ENCODE assay signal across 8 mouse cellular contexts in genomic region chr2:116065057-116065456, GRCm38 (mm10). TPM values are rescaled to one million over a fixed set of nuclear protein-coding genes. Genes with fewer than 3 reads are reported as not detected.
DNase-seq lines count a peak whose midpoint lies in the region; ATAC-seq and TF ChIP-seq lines count a peak whose summit lies in the region.

No protein-coding gene starts in this region.

- no peak for TF ChIP-seq CTCF in lung, adult 2 months (IDR thresholded peaks at IDR 0.05; ENCODE audit: insufficient read depth, low read length)

- peak overlapping the region; percentile 94 for H3K4me3 ChIP-seq in lung, adult 2 months (replicated peaks; ENCODE audit: extremely low read depth, low read depth, low read length)
- peak overlapping the region; percentile 71 for H3K4me3 ChIP-seq in embryonic facial prominence, embryonic 14.5 days (ENCODE audit: low read depth, low read length)
- H3K4me3 ChIP-seq in intestine, embryonic 14.5 days (ENCODE audit: low read depth, low read length) = peak overlapping the region; percentile 78
- H3K4me3 ChIP-seq in midbrain, embryonic 10.5 days = peak overlapping the region; percentile 83

- peaks cover 2% of the 10 kb centered on the region for H3K4me1 ChIP-seq in lung, adult 2 months (ENCODE audit: control insufficient read depth, insufficient read depth, low read length)
- H3K4me1 ChIP-seq in embryonic facial prominence, embryonic 14.5 days (ENCODE audit: control insufficient read depth, insufficient read depth, low read length) = 0 out of 2 replicates have a peak, but pooled peaks cover 14% of the 10 kb centered on the region
- H3K4me1 ChIP-seq in intestine, embryonic 14.5 days (replicated peaks; ENCODE audit: control insufficient read depth, insufficient read depth, low read length) = no peaks in the 10 kb centered on the region
- peaks cover 68% of the 10 kb centered on the region for H3K4me1 ChIP-seq in midbrain, embryonic 10.5 days

- ATAC-seq in embryonic facial prominence, embryonic 14.5 days (ENCODE audit: low read depth) = no peak
- no peak for ATAC-seq in intestine, embryonic 14.5 days (replicated peaks; ENCODE audit: low FRiP score, low TSS enrichment, low read depth)
- ATAC-seq in frontal cortex, adult (ENCODE audit: low TSS enrichment) = no peak

- WGBS in lung, adult 2 months = 2% methylated on average over 10 of the region's 10 CpGs
- WGBS in embryonic facial prominence, embryonic 14.5 days = under 1% methylated on average over 10 of the region's 10 CpGs
- under 1% methylated on average over 10 of the region's 10 CpGs for WGBS in intestine, embryonic 14.5 days
- WGBS in midbrain, embryonic 10.5 days = under 1% methylated on average over 10 of the region's 10 CpGs

- H3K9ac ChIP-seq in embryonic facial prominence, embryonic 14.5 days (ENCODE audit: low read depth, low read length) = peak overlapping the region; percentile 95
- H3K9ac ChIP-seq in intestine, embryonic 14.5 days (ENCODE audit: low read length) = peak overlapping the region; percentile 99

- H3K27me3 ChIP-seq in embryonic facial prominence, embryonic 14.5 days (replicated peaks; ENCODE audit: control insufficient read depth, insufficient read depth, low read length) = peaks cover 3% of the 10 kb centered on the region; the same call in 1 of the 2 replicates
- H3K27me3 ChIP-seq in intestine, embryonic 14.5 days (replicated peaks; ENCODE audit: control insufficient read depth, insufficient read depth, low read length) = 0 out of 2 replicates have a peak, but pooled peaks cover 10% of the 10 kb centered on the region
- peaks cover 38% of the 10 kb centered on the region for H3K27me3 ChIP-seq in midbrain, embryonic 10.5 days (ENCODE audit: low read depth, poor library complexity, severe bottlenecking)

- no peaks in the 10 kb centered on the region for H3K9me3 ChIP-seq in embryonic facial prominence, embryonic 14.5 days (ENCODE audit: control insufficient read depth, low read length)
- H3K9me3 ChIP-seq in intestine, embryonic 14.5 days (ENCODE audit: control insufficient read depth, low read length) = no peaks in the 10 kb centered on the region
- no peaks in the 10 kb centered on the region for H3K9me3 ChIP-seq in midbrain, embryonic 10.5 days (replicated peaks)

- DNase-seq in lung, adult 2 months = no peak
- DNase-seq in lung, adult 18-20 months = no peak
- peak; percentile 73 for DNase-seq in embryonic facial prominence, embryonic 14.5 days (ENCODE audit: low spot score)
- peak; percentile 72 for DNase-seq in intestine, embryonic 14.5 days (ENCODE audit: low spot score)
- peak; percentile 41 for DNase-seq in midbrain, embryonic 10.5 days (ENCODE audit: low spot score)
- no peak for DNase-seq in spleen, adult 18-20 months
- DNase-seq in urinary bladder, postnatal 25 days (ENCODE audit: low spot score) = no peak

- peak overlapping the region; percentile 96 for H3K27ac ChIP-seq in embryonic facial prominence, embryonic 14.5 days (replicated peaks; ENCODE audit: low read depth, low read length)
- peak overlapping the region; percentile 98 for H3K27ac ChIP-seq in intestine, embryonic 14.5 days (ENCODE audit: low read depth)
- H3K27ac ChIP-seq in midbrain, embryonic 10.5 days (replicated peaks) = peak overlapping the region; percentile 94

- TF ChIP-seq POLR2A in lung, adult 2 months (IDR thresholded peaks at IDR 0.05; ENCODE audit: borderline replicate concordance, extremely low read depth, low read depth, low read length) = no peak

- H3K36me3 ChIP-seq in embryonic facial prominence, embryonic 14.5 days (ENCODE audit: control insufficient read depth, insufficient read depth, low read length) = no peaks in the 10 kb centered on the region
- H3K36me3 ChIP-seq in intestine, embryonic 14.5 days (ENCODE audit: control insufficient read depth, insufficient read depth, low read length) = no peaks in the 10 kb centered on the region; the same call in 1 of the 2 replicates
- peaks cover 5% of the 10 kb centered on the region; the same call in 1 of the 2 replicates for H3K36me3 ChIP-seq in midbrain, embryonic 10.5 days

- peak overlapping the region; percentile 77 for H3K4me2 ChIP-seq in embryonic facial prominence, embryonic 14.5 days (ENCODE audit: low read depth, low read length)
- H3K4me2 ChIP-seq in intestine, embryonic 14.5 days (ENCODE audit: low read length) = peak overlapping the region; percentile 68

RNA-seq across cellular contexts. Expression of gene Meis2, which starts 0.6 kb away (rescaled TPM):
- polyA plus RNA-seq in lung, adult 2 months (2012; rRNA removed) = 15.6 and 22.6 TPM in 2 replicates
- polyA plus RNA-seq in embryonic facial prominence, embryonic 14.5 days (2014; fragmentation: Nextera tagmentation; extraction: Ambion mirVana) = 30.4 and 40.4 TPM in 2 replicates
- polyA plus RNA-seq in intestine, embryonic 14.5 days (2014; fragmentation: Nextera tagmentation; extraction: Ambion mirVana) = 67.3 and 73.2 TPM in 2 replicates
- polyA plus RNA-seq in midbrain, embryonic 10.5 days (2016; fragmentation: Nextera tagmentation; extraction: Ambion mirVana) = 34.4 and 44.0 TPM in 2 replicates

Comparison
In these comparisons a context has a peak if more than half of its experiments do, and no peak if none do; other contexts are left out.
1. DNase-seq: peak in embryonic facial prominence, embryonic 14.5 days (single experiment), intestine, embryonic 14.5 days (single experiment) and midbrain, embryonic 10.5 days (single experiment); none in lung, adult 2 months (single experiment), lung, adult 18-20 months (0 of 2), spleen, adult 18-20 months (0 of 2) and urinary bladder, postnatal 25 days (single experiment).
2. Peak in every context shown above with its lines, with median percentiles within 50 percentile points of each other: H3K4me3 ChIP-seq and H3K27ac ChIP-seq.